Mouse (Mus musculus) right cerebral cortex, postnatal 25 days (tissue): Measurements from ENCODE around the gene Zfp950.

ENCODE experiments used
- DNase-seq: peaks from one replicate; pipeline ENCODE4 v3.0.0; 2022

Zfp950 gene

GRCm38 (mm10) chr19:61056783-61057410 is 83.7 kb downstream of the Zfp950 start:
- DNase-seq, result no peak

GRCm38 (mm10) chr19:61052786-61053185 is 87.9 kb downstream of the Zfp950 start:
- DNase-seq, result no peak

GRCm38 (mm10) chr19:61052008-61052407 is 88.6 kb downstream of the Zfp950 start:
- DNase-seq, result no peak

- DNase-seq, result no peak
Observed at GRCm38 (mm10) chr19:61051151-61051550, 89.5 kb downstream of the Zfp950 start.

- no peak for DNase-seq
Observed at GRCm38 (mm10) chr19:61049413-61049812, 91.2 kb downstream of the Zfp950 start.

- DNase-seq, result no peak
Observed at GRCm38 (mm10) chr19:61048646-61049045, 92.0 kb downstream of the Zfp950 start.

- no peak for DNase-seq
Observed at GRCm38 (mm10) chr19:61039151-61039550, 101.5 kb downstream of the Zfp950 start.

- no peak for DNase-seq
Observed at GRCm38 (mm10) chr19:61031570-61031969, 109.1 kb downstream of the Zfp950 start.

- no peak for DNase-seq
Observed at GRCm38 (mm10) chr19:61021939-61022566, 118.6 kb downstream of the Zfp950 start.

- DNase-seq, result no peak
Observed at GRCm38 (mm10) chr19:61021502-61021901, 119.1 kb downstream of the Zfp950 start.

- DNase-seq, result no peak
Observed at GRCm38 (mm10) chr19:61017477-61018266, 123.0 kb downstream of the Zfp950 start.

- no peak for DNase-seq
Observed at GRCm38 (mm10) chr19:61009266-61009665, 131.4 kb downstream of the Zfp950 start.
